Mouse (Mus musculus) G1E (cell line): ENCODE results near the gene Dync2li1. TPM values are rescaled to one million over a fixed set of nuclear protein-coding genes. Genes with fewer than 3 reads are reported as not detected.

ENCODE experiments used
- ATAC-seq: 2 replicates; pipeline ENCODE4 v1.8.0; 2016; ENCODE audit warnings: mild to moderate bottlenecking; ENCODE audit not compliant: insufficient number of reproducible peaks, poor library complexity, low FRiP score, severe bottlenecking; ENCODE audit errors: extremely low read depth
- DNase-seq: peaks from one replicate; pipeline ENCODE4 v3.0.0; 2012; ENCODE audit warnings: low spot score
- H3K27me3 ChIP-seq: 2 replicates; pipeline ENCODE4 v1.6.1; 2012; ENCODE audit warnings: mild to moderate bottlenecking, low read length, inconsistent platforms; ENCODE audit not compliant: insufficient read depth
- H3K36me3 ChIP-seq: replicated peaks from 2 replicates; pipeline ENCODE3; 2012; ENCODE audit warnings: mild to moderate bottlenecking, inconsistent platforms
- H3K4me1 ChIP-seq: 2 replicates; pipeline ENCODE4 v1.6.1; 2012; ENCODE audit warnings: low read depth, low read length, inconsistent platforms, mixed read lengths; ENCODE audit not compliant: insufficient read depth
- H3K4me3 ChIP-seq: 2 replicates; pipeline ENCODE4 v1.5.1; 2012; ENCODE audit warnings: low read depth, mild to moderate bottlenecking, inconsistent platforms, low read length, moderate library complexity, mixed read lengths
- H3K9me3 ChIP-seq: replicated peaks from 2 replicates; pipeline ENCODE4 v1.6.1; 2012; ENCODE audit warnings: inconsistent platforms
- CTCF ChIP-seq: IDR thresholded peaks from 2 replicates; pipeline ENCODE4 v1.5.1; 2012; ENCODE audit warnings: low read depth, low read length, inconsistent platforms, mixed read lengths
- GATA1 ChIP-seq: IDR thresholded peaks from 2 replicates; pipeline ENCODE4 v1.6.1; 2012; ENCODE audit warnings: borderline replicate concordance, low read length, inconsistent platforms, mixed read lengths
- GATA2 ChIP-seq: IDR thresholded peaks from 2 replicates; pipeline ENCODE4 v1.6.1; 2012; ENCODE audit warnings: low read depth, low read length, inconsistent platforms, borderline replicate concordance
- POLR2AphosphoS5 ChIP-seq: IDR thresholded peaks from 2 replicates; pipeline ENCODE4 v1.6.1; 2012; ENCODE audit warnings: low read depth, low read length, inconsistent platforms; ENCODE audit not compliant: insufficient replicate concordance
- TAL1 ChIP-seq: conservative IDR thresholded peaks from 2 replicates; pipeline ENCODE4 v1.6.1; 2012; ENCODE audit warnings: low read depth, low read length, inconsistent platforms, mixed read lengths
- polyA plus RNA-seq: library from polyadenylated mRNA; stranded (reverse); fragments of >175 nt; gene quantifications from 2 replicates; pipeline ENCODE4 v1.2.3, GENCODE M21; 2012
- total RNA-seq, 2 experiments: library from RNA; stranded (forward) in 1 of 2; stranded (reverse) in 1 of 2; fragments of 200-1000 nt in 1 of 2; fragments of >200 nt in 1 of 2; fragmentation: Nextera tagmentation in 1 of 2; gene quantifications; 2 replicates each; pipeline ENCODE4 v1.2.3; 2014 to 2017

Dync2li1 gene
- total and polyA plus RNA-seq, 3 experiments = not detected

DNA sequence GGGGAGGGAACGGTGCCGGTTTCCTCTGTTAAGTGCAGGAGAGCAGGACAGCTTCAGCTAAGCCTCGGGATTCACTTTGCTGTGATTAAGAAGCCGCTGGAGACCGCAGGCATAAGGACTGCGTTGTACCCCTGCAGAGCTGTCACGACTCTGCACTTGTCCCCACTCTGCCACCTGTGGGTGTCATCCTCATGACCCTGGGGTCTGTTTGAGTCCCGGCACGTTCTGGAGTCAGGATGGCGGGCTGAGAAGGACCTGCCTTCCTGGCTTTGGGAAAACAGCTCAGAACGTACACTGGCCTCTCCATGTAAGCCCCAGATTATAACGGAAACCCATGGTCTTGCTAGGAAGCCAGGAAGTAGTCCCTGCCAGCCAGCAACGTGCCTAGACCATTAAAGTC is 19.3 kb upstream of the Dync2li1 start:
- Histone ChIP-seq H3K36me3 (no peaks in the 10 kb centered on the region), H3K9me3 (no peaks in the 10 kb centered on the region), H3K27me3 (peaks cover 4% of the 10 kb centered on the region; the same call in 1 of the 2 replicates), H3K4me3 (no peak overlapping the region), H3K4me1 (no peaks in the 10 kb centered on the region)
- DNase-seq = no peak
- no peak for ATAC-seq
- TF ChIP-seq POLR2AphosphoS5 (no peak), GATA2 (no peak), CTCF (no peak), TAL1 (no peak), GATA1 (no peak)

DNA sequence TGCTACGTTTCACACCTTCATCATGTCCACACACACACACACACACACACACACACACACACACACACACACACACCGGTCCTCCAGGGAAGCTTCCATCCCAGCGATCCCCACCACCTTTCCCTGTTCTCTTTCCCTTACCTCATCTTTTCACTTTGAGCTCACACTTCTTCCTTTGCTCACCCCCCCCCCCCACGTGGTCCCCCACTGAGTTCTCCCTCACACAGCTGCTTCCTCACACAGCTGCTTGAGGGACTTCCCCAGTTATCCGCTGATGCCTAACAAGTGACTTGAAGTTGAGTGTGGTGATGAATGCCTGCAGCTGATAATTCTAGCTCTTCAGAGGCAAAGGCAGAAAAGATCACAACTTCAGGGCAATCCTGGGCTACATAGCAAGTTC is 18.7 kb upstream of the Dync2li1 start:
- DNase-seq (no peak), ATAC-seq (no peak)

DNA sequence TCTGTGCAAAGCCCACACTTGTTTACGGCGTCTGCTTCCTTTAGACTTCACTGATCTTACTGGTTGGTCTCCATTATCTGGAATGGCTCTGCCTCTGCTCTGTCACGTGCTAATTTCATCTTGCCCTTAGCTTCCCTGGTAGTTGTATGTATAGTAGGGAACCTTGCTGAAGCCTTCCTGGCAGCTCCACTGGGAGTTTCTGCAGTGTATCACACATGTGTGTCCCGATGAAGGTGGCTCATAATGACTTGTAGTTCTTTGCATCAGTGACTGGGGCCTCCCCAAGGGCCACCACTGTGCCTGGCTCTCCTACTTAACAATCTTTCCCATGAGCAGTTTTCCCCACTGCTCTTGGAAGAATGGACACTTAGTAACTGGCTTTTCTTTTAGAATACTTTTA is 17.7 kb upstream of the Dync2li1 start:
- TF ChIP-seq CTCF = no peak
- TF ChIP-seq GATA1 = no peak
- no peak for TF ChIP-seq TAL1
- ATAC-seq = no peak
- Histone ChIP-seq H3K4me1 (no peaks in the 10 kb centered on the region), H3K27me3 (peaks cover 4% of the 10 kb centered on the region; the same call in 1 of the 2 replicates), H3K4me3 (no peak overlapping the region), H3K9me3 (peaks cover 6% of the 10 kb centered on the region), H3K36me3 (no peaks in the 10 kb centered on the region)
- no peak for DNase-seq

More for the DNA sequence above, 18.7 kb upstream of the Dync2li1 start:
- H3K4me3 ChIP-seq = no peak overlapping the region
- H3K4me1 ChIP-seq = no peaks in the 10 kb centered on the region
- no peaks in the 10 kb centered on the region for H3K36me3 ChIP-seq
- peaks cover 4% of the 10 kb centered on the region; the same call in 1 of the 2 replicates for H3K27me3 ChIP-seq
- no peaks in the 10 kb centered on the region for H3K9me3 ChIP-seq
- TF ChIP-seq TAL1 (no peak), GATA2 (no peak), CTCF (no peak), POLR2AphosphoS5 (no peak), GATA1 (no peak)

DNA sequence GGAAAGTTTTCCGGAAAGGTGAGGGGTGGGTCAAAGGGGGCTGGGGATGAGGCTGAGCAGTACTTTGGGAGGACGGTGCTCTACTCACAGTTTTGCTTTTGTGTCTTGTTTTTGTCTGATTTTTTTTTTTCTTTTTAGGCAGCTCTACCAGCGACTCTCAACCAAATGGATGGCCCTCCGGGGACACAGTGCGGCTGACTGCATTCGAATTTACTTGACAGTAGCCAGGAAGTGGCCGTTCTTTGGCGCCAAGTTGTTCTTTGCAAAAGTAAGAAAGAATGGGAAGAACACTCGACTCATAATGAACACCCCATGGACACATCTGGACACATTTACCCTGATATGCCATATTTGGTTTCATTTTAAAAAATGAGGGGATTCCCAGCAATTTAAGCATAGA is 14.8 kb upstream of the Dync2li1 start:
- Histone ChIP-seq H3K9me3 (peaks cover 15% of the 10 kb centered on the region), H3K27me3 (peaks cover 4% of the 10 kb centered on the region; the same call in 1 of the 2 replicates), H3K4me3 (no peak overlapping the region), H3K4me1 (no peaks in the 10 kb centered on the region), H3K36me3 (no peaks in the 10 kb centered on the region)
- ATAC-seq (no peak), DNase-seq (no peak)
- TF ChIP-seq GATA2 (no peak), GATA1 (no peak), CTCF (no peak), POLR2AphosphoS5 (no peak), TAL1 (no peak)

DNA sequence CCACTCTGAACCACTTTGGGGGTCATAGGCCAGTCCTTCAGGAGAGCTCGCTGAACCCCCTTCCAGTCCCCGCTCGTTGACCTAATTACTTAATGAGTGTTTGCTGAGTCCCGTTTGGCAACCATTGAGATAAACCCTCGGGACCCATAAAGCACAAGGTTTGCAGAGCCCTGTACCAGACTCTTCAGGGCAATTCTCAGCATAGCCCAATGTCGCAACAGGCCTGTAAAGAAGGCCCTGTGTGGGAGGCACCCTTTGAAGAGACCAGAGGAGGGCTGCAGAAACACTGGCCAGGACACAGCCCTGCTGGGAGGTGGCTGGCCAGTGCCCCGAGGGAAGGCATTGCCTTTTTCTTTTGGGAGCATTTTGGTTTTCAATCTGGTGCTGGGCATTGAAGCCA is 14.3 kb upstream of the Dync2li1 start:
- no peak for ATAC-seq
- DNase-seq = no peak
- TF ChIP-seq GATA2 (no peak), POLR2AphosphoS5 (no peak), CTCF (no peak), GATA1 (no peak), TAL1 (no peak)
- H3K9me3 ChIP-seq = peaks cover 15% of the 10 kb centered on the region
- H3K4me3 ChIP-seq = no peak overlapping the region
- H3K36me3 ChIP-seq = no peaks in the 10 kb centered on the region
- peaks cover 4% of the 10 kb centered on the region; the same call in 1 of the 2 replicates for H3K27me3 ChIP-seq
- no peaks in the 10 kb centered on the region for H3K4me1 ChIP-seq

DNA sequence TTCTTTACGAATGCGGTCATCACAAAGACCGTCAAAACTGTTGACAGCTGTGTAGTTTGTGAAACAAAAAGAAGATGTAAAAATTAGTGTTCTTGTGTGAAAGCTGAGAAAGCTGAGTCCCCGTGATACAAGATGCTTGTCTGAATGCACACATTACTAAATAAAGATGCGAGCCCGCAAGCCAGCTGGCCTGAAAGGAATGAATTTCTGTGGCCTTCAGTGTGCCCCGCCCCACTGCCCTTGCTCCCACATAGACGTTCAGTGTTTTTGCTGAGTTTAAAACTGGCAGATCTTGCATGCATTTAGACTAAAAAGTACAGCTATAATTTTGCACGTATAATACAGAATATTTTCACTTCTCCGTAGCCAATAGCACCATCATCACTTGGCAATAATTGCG is 10.5 kb upstream of the Dync2li1 start:
- H3K9me3 ChIP-seq = peaks cover 15% of the 10 kb centered on the region
- H3K4me3 ChIP-seq = no peak overlapping the region
- no peaks in the 10 kb centered on the region for H3K4me1 ChIP-seq
- DNase-seq = no peak
- H3K36me3 ChIP-seq = no peaks in the 10 kb centered on the region
- TF ChIP-seq CTCF = no peak
- TF ChIP-seq TAL1 = no peak
- TF ChIP-seq GATA2 = no peak
- no peak for TF ChIP-seq POLR2AphosphoS5
- TF ChIP-seq GATA1 = no peak
- ATAC-seq = no peak
- no peaks in the 10 kb centered on the region for H3K27me3 ChIP-seq

DNA sequence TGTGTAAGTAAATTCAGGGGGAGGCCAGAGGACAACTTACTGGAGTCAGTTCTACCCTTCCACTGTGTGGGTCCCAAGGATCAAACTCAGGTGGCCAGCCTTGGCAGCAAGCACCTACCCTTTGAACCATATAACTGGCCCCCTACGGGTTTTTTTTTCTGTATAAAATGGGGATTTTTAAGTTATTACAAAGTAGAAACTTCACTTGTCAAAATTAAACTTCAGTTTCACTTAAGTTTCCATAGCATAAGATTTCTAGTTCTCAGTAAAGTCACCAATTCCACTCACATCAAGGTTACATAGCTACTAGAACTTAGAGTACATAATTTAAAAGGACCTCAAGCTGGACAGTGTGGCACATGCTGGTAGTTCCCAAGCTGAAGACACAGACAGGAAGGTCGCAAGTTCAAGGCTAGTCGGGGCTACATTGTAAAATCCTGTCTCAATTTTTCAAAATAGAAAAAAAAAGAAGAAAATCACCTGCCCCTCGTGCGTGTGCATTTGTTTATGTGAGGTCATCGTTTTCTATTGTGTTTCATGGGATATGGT is 9.7 kb upstream of the Dync2li1 start:
- no peaks in the 10 kb centered on the region for H3K27me3 ChIP-seq
- H3K4me1 ChIP-seq = no peaks in the 10 kb centered on the region
- TF ChIP-seq TAL1 (no peak), GATA2 (no peak), GATA1 (no peak), POLR2AphosphoS5 (no peak), CTCF (no peak)
- ATAC-seq (no peak), DNase-seq (no peak)
- H3K36me3 ChIP-seq = no peaks in the 10 kb centered on the region
- peaks cover 15% of the 10 kb centered on the region for H3K9me3 ChIP-seq
- H3K4me3 ChIP-seq = no peak overlapping the region
